Mouse (Mus musculus) embryo, embryonic 10.5 days (tissue): ENCODE measurements around the gene Ccdc13.

Experiments used
- DNase-seq: peaks from one replicate; pipeline ENCODE4 v3.0.0-alpha.2; 2015; ENCODE audit warnings: low spot score

The Ccdc13 gene

DNA sequence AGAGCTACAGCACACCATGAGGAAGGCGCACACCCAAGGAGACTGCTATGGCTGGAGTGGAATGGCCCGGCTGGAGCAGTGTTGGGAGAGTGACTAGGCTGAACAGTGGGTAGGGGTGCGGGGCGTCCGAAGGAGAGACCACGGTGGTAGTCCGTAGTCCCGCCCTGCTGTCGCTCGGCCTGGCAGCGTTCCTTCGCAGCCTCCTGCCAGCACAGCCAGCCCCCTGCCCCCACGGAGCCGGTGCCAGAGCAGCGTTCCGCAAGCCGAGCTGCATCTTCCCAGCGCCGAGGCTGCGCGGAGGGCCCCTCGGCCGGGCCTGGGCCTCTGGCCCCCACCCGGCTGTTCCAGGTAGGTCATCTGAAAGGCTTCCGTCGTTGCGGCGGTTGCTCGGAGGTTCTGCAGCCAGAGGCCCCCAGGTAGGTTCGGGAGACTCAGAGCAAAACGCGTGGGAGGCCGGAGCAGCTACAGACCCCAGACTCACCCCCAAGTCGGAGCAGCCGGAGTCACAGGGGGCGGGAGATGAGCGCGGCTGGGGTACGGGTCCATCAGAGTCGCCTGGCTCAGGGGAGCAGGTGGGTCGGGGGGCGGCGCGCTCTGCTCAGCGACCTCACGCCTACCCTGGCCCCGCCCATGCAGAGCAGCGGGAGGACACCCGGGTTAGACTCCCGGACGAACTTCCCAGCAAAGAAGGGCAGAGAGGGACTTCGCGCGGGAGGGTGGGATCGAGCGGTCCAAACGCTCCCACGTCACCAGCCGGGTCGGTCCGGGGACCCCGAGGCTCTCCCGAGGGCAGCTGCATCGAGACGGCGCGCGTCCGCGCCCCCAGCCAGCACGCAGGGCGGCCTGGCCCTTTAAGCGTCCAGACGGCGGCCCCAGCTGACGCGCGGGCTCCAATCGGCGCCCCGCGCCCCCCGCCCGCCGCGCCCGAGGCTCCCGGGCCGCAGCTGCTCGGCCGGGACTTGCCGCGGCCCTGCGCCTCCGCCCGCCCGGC, 79.9 kb downstream of the Ccdc13 start, which contains the start of gene Zfp651:
TSS of gene Zfp651 (plus strand) at position 240 of the 991 bp plus-strand sequence.
- peak; percentile 86 for DNase-seq

DNA sequence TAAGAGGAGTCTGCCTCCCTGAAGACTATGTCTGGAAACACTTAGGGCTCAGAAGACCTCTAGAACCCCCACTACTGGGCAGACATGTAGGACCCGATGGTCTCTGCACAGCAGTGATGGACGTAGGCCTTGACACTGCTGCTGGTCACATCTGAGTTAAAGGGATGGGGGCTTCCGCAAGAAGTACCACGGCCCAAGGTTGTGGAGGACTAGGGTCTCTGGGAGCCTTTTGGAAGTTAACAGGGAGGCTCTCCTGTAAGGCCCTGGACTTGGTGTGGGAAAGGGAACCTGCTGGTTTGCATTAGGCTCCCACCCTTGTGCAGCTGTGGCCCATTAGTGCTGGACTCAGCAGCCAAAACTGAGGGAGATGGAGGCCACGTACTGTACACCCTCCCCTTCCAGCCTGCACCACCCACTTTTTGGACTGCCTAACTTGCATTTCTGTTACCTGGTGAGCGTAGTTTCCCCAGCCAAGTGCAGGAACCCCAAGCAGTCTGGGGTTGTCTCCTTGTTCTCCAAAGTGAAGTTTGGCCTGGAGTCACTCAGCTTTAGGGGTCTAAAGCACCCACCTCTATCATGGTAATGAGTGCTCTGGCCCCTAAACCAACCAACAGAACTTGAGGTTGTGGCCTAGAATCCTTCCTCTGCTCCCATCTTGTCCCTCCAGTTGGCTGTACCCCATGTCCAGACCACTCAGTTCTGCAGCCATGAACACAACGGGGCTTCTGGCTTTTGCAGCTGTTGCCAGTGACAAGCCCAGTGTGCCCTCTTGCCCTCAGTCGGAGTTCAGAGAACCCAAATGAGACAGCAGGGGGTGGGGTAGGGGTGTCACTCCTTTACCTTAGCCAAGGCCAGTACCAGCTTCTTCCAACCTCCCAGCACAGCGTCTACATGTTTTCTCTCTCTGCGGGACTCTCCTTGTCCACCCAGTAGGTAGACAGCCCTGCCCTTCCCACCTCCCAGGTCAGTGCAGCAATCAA, 81.1 kb downstream of the Ccdc13 start:
- DNase-seq: peak; percentile 26

DNA sequence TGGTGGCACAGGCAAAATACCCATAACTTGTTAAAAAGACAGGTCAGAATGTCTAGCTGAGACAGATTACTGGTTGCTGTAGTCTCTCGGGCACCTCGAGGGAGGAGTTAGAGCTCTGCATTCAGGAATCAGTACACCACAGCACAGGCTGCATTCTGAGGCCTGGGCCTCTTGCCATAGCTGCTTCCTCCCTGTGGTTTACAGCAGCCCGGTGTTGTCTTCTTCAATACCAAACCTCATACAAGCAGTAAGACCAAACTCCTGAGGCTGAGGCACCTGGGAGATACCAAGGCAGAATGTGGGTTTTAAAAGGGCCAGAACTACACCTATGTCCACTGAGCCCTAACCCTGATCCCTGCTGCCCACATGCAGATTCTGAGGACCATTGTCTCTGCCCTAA, 81.8 kb downstream of the Ccdc13 start:
- peak; percentile 20 for DNase-seq

DNA sequence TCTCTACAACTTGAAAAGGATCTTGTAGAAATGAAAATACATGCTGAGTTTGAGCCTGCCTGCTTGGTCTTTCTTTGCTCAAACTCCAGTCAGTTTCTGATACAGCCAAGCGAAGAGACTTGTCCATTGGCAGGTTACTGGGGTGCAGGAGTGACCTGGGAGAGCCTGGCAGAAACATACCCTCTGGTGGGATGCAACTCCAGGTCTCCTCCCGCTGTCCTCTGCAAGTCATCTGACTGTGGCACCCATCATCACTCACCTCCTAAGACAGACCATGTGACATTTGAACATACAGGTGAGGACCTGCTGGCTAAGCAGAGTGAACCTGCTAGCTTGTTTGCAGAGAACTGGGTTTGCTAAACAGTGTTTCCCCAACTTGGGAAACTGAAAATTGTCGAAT, 82.5 kb downstream of the Ccdc13 start:
- DNase-seq: no peak

DNA sequence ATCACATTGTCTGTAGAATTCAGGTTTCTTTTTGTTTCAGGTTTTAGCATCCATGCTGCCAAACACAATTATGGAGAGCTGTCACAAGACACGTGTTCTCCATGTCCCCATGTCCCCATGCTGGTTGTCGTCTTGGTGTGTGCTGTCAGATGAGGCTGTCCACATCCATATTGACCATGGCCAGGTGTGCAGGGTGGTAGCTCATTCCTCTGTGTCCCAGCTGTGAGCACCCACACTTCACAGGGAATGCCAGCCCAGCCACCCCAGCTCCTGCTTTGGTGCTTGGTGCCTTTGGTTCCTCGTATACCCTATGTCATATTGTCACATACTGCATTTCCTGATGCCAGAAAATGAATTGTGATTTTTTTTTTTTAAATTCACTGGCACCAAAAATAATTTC, 84.6 kb downstream of the Ccdc13 start:
- no peak for DNase-seq

GRCm38 (mm10) chr9:121752774-121753173, 86.5 kb downstream of the Ccdc13 start:
- no peak for DNase-seq
